Comparison of ENCODE assay signal across 8 mouse cellular contexts in the genomic region with DNA sequence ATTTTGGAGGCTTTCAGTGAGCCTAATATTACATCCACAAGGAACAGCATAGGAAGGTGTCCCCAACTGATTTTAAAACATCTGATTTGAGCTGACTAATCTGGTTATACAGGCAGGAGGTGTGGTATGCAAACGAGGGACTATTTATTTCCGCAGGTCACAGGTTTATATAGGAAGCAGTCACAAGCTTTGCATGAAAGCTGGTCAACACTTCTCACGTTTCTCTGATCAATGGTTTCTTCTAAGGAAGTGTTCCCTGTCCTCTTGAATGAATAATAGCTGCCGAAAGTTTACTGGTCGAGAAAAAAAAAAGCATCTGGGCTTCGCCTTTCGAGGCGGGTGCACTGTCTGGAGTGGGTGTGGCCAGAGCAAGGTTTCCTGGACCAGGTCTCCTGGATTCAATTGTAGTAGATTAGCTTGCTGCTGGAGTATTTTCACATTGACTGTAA. TPM values are rescaled to one million over a fixed set of nuclear protein-coding genes. Genes with fewer than 3 reads are reported as not detected.
DNase-seq lines count a peak whose midpoint lies in the region; ATAC-seq and TF ChIP-seq lines count a peak whose summit lies in the region.

No protein-coding gene starts in this region.

- no peak for ATAC-seq in embryonic facial prominence, embryonic 11.5 days (replicated peaks; ENCODE audit: insufficient number of reproducible peaks, low FRiP score, low TSS enrichment, low read depth)
- no peak for ATAC-seq in hindbrain, embryonic 11.5 days (ENCODE audit: low FRiP score)
- no peak for ATAC-seq in limb, embryonic 12.5 days (ENCODE audit: insufficient number of reproducible peaks, insufficient read depth, low FRiP score, low TSS enrichment, low read depth)
- no peak; the same call in 1 of the 2 replicates for ATAC-seq in midbrain, embryonic 13.5 days

- TF ChIP-seq POLR2A in spleen, adult 2 months (IDR thresholded peaks at IDR 0.05; ENCODE audit: low read depth, low read length): no peak

- H3K9ac ChIP-seq in embryonic facial prominence, embryonic 11.5 days (replicated peaks; ENCODE audit: low read length): no peak overlapping the region
- H3K9ac ChIP-seq in hindbrain, embryonic 11.5 days (ENCODE audit: low read depth, low read length): no peak overlapping the region
- H3K9ac ChIP-seq in limb, embryonic 12.5 days (replicated peaks): no peak overlapping the region
- H3K9ac ChIP-seq in midbrain, embryonic 13.5 days (replicated peaks): no peak overlapping the region

- H3K4me3 ChIP-seq in spleen, adult 2 months (ENCODE audit: extremely low read depth, insufficient read depth, insufficient read length): peak overlapping the region; percentile 50
- peak overlapping the region; percentile 73; the same call in 1 of the 2 replicates for H3K4me3 ChIP-seq in embryonic facial prominence, embryonic 11.5 days (ENCODE audit: low read depth, low read length)
- no peak overlapping the region for H3K4me3 ChIP-seq in hindbrain, embryonic 11.5 days (ENCODE audit: low read depth, low read length)
- peak overlapping the region; percentile 80 for H3K4me3 ChIP-seq in limb, embryonic 12.5 days (replicated peaks)
- H3K4me3 ChIP-seq in midbrain, embryonic 13.5 days (replicated peaks): peak overlapping the region; percentile 78

- H3K4me2 ChIP-seq in embryonic facial prominence, embryonic 11.5 days (ENCODE audit: low read depth, low read length): no peak overlapping the region; the same call in 1 of the 2 replicates
- H3K4me2 ChIP-seq in hindbrain, embryonic 11.5 days (replicated peaks; ENCODE audit: low read depth, low read length): peak overlapping the region; percentile 55; the same call in 1 of the 2 replicates
- H3K4me2 ChIP-seq in limb, embryonic 12.5 days: peak overlapping the region; percentile 76
- peak overlapping the region; percentile 67 for H3K4me2 ChIP-seq in midbrain, embryonic 13.5 days (replicated peaks)

- TF ChIP-seq CTCF in spleen, adult 2 months (IDR thresholded peaks at IDR 0.05; ENCODE audit: extremely low read depth, insufficient read depth, insufficient read length, insufficient replicate concordance): no peak

- H3K9me3 ChIP-seq in embryonic facial prominence, embryonic 11.5 days (replicated peaks; ENCODE audit: control insufficient read depth, low read length): no peaks in the 10 kb centered on the region
- no peaks in the 10 kb centered on the region for H3K9me3 ChIP-seq in hindbrain, embryonic 11.5 days (ENCODE audit: control insufficient read depth, low read length)
- H3K9me3 ChIP-seq in limb, embryonic 12.5 days: no peaks in the 10 kb centered on the region
- no peaks in the 10 kb centered on the region for H3K9me3 ChIP-seq in midbrain, embryonic 13.5 days

- WGBS in spleen, adult 2 months: 2% methylated on average over 8 of the region's 8 CpGs
- 20% methylated on average over 8 of the region's 8 CpGs for WGBS in embryonic facial prominence, embryonic 11.5 days
- WGBS in hindbrain, embryonic 11.5 days: 38% methylated on average over 8 of the region's 8 CpGs
- 8% methylated on average over 8 of the region's 8 CpGs for WGBS in limb, embryonic 12.5 days
- 28% methylated on average over 8 of the region's 8 CpGs for WGBS in midbrain, embryonic 13.5 days

- peaks cover 6% of the 10 kb centered on the region; the same call in 1 of the 2 replicates for H3K27me3 ChIP-seq in spleen, adult 2 months (ENCODE audit: control insufficient read depth, insufficient read depth, low read length)
- no peaks in the 10 kb centered on the region for H3K27me3 ChIP-seq in embryonic facial prominence, embryonic 11.5 days (ENCODE audit: control insufficient read depth, insufficient read depth, low read length)
- no peaks in the 10 kb centered on the region for H3K27me3 ChIP-seq in hindbrain, embryonic 11.5 days (ENCODE audit: control insufficient read depth, insufficient read depth, low read length)
- H3K27me3 ChIP-seq in limb, embryonic 12.5 days: no peaks in the 10 kb centered on the region
- 0 out of 2 replicates have a peak, but pooled peaks cover 4% of the 10 kb centered on the region for H3K27me3 ChIP-seq in midbrain, embryonic 13.5 days

- no peaks in the 10 kb centered on the region; the same call in 1 of the 2 replicates for H3K4me1 ChIP-seq in spleen, adult 2 months (ENCODE audit: control insufficient read depth, insufficient read depth, insufficient read length)
- peaks cover 3% of the 10 kb centered on the region; the same call in 1 of the 2 replicates for H3K4me1 ChIP-seq in embryonic facial prominence, embryonic 11.5 days (ENCODE audit: control insufficient read depth, insufficient read depth, low read length)
- 0 out of 2 replicates have a peak, but pooled peaks cover 2% of the 10 kb centered on the region for H3K4me1 ChIP-seq in hindbrain, embryonic 11.5 days (replicated peaks; ENCODE audit: control insufficient read depth, insufficient read depth, low read length)
- peaks cover 30% of the 10 kb centered on the region for H3K4me1 ChIP-seq in limb, embryonic 12.5 days (replicated peaks)
- peaks cover 25% of the 10 kb centered on the region for H3K4me1 ChIP-seq in midbrain, embryonic 13.5 days (replicated peaks)

- H3K36me3 ChIP-seq in spleen, adult 2 months (ENCODE audit: control insufficient read depth, insufficient read depth, low read length): peaks cover 2% of the 10 kb centered on the region; the same call in 1 of the 2 replicates
- H3K36me3 ChIP-seq in embryonic facial prominence, embryonic 11.5 days (replicated peaks; ENCODE audit: control insufficient read depth, insufficient read depth, low read depth, low read length): no peaks in the 10 kb centered on the region; the same call in 1 of the 2 replicates
- no peaks in the 10 kb centered on the region for H3K36me3 ChIP-seq in hindbrain, embryonic 11.5 days (ENCODE audit: control insufficient read depth, insufficient read depth, low read length)
- peaks cover 22% of the 10 kb centered on the region for H3K36me3 ChIP-seq in limb, embryonic 12.5 days
- H3K36me3 ChIP-seq in midbrain, embryonic 13.5 days: peaks cover 16% of the 10 kb centered on the region

- H3K27ac ChIP-seq in spleen, adult 2 months (ENCODE audit: insufficient read depth, low read length): peak overlapping the region; percentile 66
- H3K27ac ChIP-seq in embryonic facial prominence, embryonic 11.5 days (replicated peaks; ENCODE audit: low read depth, low read length): no peak overlapping the region
- H3K27ac ChIP-seq in hindbrain, embryonic 11.5 days (ENCODE audit: low read depth, low read length): no peak overlapping the region
- H3K27ac ChIP-seq in limb, embryonic 12.5 days: peak overlapping the region; percentile 59; the same call in 1 of the 2 replicates
- no peak overlapping the region for H3K27ac ChIP-seq in midbrain, embryonic 13.5 days

- peak; percentile 11 to 69 for DNase-seq in spleen, adult 2 months (ENCODE audit: low read depth in 1 of 2, low spot score in 2 of 2)
- DNase-seq in spleen, postnatal 14 days (ENCODE audit: low spot score in 2 of 2): no peak
- peak; percentile 62 for DNase-seq in embryonic facial prominence, embryonic 11.5 days (ENCODE audit: low spot score)
- DNase-seq in hindbrain, embryonic 11.5 days (ENCODE audit: low spot score): peak; percentile 7
- no peak for DNase-seq in layer of hippocampus, postnatal 10 days (ENCODE audit: low spot score in 2 of 2)
- no peak for DNase-seq in cerebellum, postnatal 4 days (ENCODE audit: low spot score in 2 of 2)

RNA-seq across cellular contexts. Expression of a gene that starts 1.0 kb away (rescaled TPM):
- polyA plus RNA-seq in spleen, adult 2 months (2012; rRNA removed): 6.9 and 7.1 TPM in 2 replicates
- 3.9 and 4.3 TPM in 2 replicates for polyA plus RNA-seq in embryonic facial prominence, embryonic 11.5 days (2014; fragmentation: Nextera tagmentation; extraction: Ambion mirVana)
- polyA plus RNA-seq in hindbrain, embryonic 11.5 days (2014; fragmentation: Nextera tagmentation; extraction: Ambion mirVana): 4.1 and 7.1 TPM in 2 replicates
- polyA plus RNA-seq in limb, embryonic 12.5 days (2016; fragmentation: Nextera tagmentation; extraction: Ambion mirVana): 12.9 and 13.0 TPM in 2 replicates
- 14.4 and 14.6 TPM in 2 replicates for polyA plus RNA-seq in midbrain, embryonic 13.5 days (2015; fragmentation: Nextera tagmentation; extraction: Ambion mirVana)
- total RNA-seq in layer of hippocampus, postnatal 10 days (2021): 10 to 100 TPM; 60.6 to 63.2 TPM

Comparison
In these comparisons a context has a peak if more than half of its experiments do, and no peak if none do; other contexts are left out.
1. DNase-seq: peak in spleen, adult 2 months (2 of 2), embryonic facial prominence, embryonic 11.5 days (single experiment) and hindbrain, embryonic 11.5 days (single experiment); none in spleen, postnatal 14 days (0 of 2), layer of hippocampus, postnatal 10 days (0 of 2) and cerebellum, postnatal 4 days (0 of 2).
2. H3K27ac ChIP-seq: peak in spleen, adult 2 months (single experiment) and limb, embryonic 12.5 days (single experiment); none in embryonic facial prominence, embryonic 11.5 days (single experiment), hindbrain, embryonic 11.5 days (single experiment) and midbrain, embryonic 13.5 days (single experiment).